Mouse (Mus musculus): ENCODE results near the gene Adam19.

- TF ChIP-seq CTCF (IDR thresholded peaks at IDR 0.05; ENCODE audit: borderline replicate concordance, control insufficient read depth, extremely low read depth, insufficient read depth, low read length, poor library complexity) = no peak
- TF ChIP-seq POLR2A (IDR thresholded peaks at IDR 0.05; ENCODE audit: control insufficient read depth, extremely low read depth, insufficient read depth, low read length, poor library complexity) = no peak
These were observed 1.1 kb downstream of the Adam19 start for GRCm38 (mm10) chr11:46056770-46057411.
